Mouse (Mus musculus) MEL (cell line): ENCODE data around the gene Adam12.

Source experiments
- CTCF ChIP-seq, 3 experiments: IDR thresholded peaks in 2 of 3; conservative IDR thresholded peaks in 1 of 3; 2 replicates each; pipeline ENCODE4 v1.5.1; 2011 to 2012; ENCODE audit warnings: low read length in 3 of 3, low read depth in 2 of 3, mild to moderate bottlenecking in 2 of 3, improper control_type of control experiment in 1 of 3, inconsistent platforms in 1 of 3, mixed read lengths in 1 of 3, moderate library complexity in 1 of 3; ENCODE audit not compliant: control insufficient read depth in 1 of 3, insufficient read depth in 1 of 3, poor library complexity in 1 of 3, severe bottlenecking in 1 of 3
- EP300 ChIP-seq, 2 experiments: IDR thresholded peaks; 2 replicates each; pipeline ENCODE4 v1.6.1; 2011; ENCODE audit warnings: improper control_type of control experiment in 2 of 2, low read length in 2 of 2, low read depth in 1 of 2, mild to moderate bottlenecking in 1 of 2
- KAT2A ChIP-seq: conservative IDR thresholded peaks from 2 replicates; pipeline ENCODE4 v1.6.1; 2012; ENCODE audit warnings: low read depth, low read length, improper control_type of control experiment, inconsistent platforms
- NRF1 ChIP-seq: IDR thresholded peaks from 2 replicates; pipeline ENCODE4 v1.6.1; 2014; ENCODE audit warnings: low read depth, mild to moderate bottlenecking, inconsistent platforms, low read length, improper control_type of control experiment, moderate library complexity; ENCODE audit not compliant: poor library complexity, insufficient read depth, severe bottlenecking
- POLR2A ChIP-seq, 2 experiments: IDR thresholded peaks; 2 replicates each; pipeline ENCODE4 v1.6.1; 2011 to 2012; ENCODE audit warnings: low read length in 2 of 2, mild to moderate bottlenecking in 2 of 2, control low read depth in 1 of 2, improper control_type of control experiment in 1 of 2, low read depth in 1 of 2, moderate library complexity in 1 of 2; ENCODE audit not compliant: control insufficient read depth in 1 of 2, insufficient read depth in 1 of 2, poor library complexity in 1 of 2
- RCOR1 ChIP-seq: IDR thresholded peaks from 2 replicates; pipeline ENCODE4 v1.6.1; 2012; ENCODE audit warnings: low read depth, mild to moderate bottlenecking, inconsistent platforms, low read length, improper control_type of control experiment
- UBTF ChIP-seq: IDR thresholded peaks from 2 replicates; pipeline ENCODE4 v1.6.1; 2012; ENCODE audit warnings: low read depth, mild to moderate bottlenecking, inconsistent platforms, low read length, improper control_type of control experiment, moderate library complexity, borderline replicate concordance; ENCODE audit not compliant: insufficient read depth
- USF1 ChIP-seq: IDR thresholded peaks from 2 replicates; pipeline ENCODE4 v1.6.1; 2014; ENCODE audit warnings: low read depth, mild to moderate bottlenecking, inconsistent platforms, low read length, improper control_type of control experiment, moderate library complexity
- ZMIZ1 ChIP-seq: IDR thresholded peaks from 2 replicates; pipeline ENCODE4 v1.6.1; 2012; ENCODE audit warnings: low read depth, mild to moderate bottlenecking, inconsistent platforms, low read length, improper control_type of control experiment, moderate library complexity

GRCm38 (mm10) chr7:134150305-134150704, 81.6 kb downstream of the Adam12 start:
- no peak for TF ChIP-seq EP300 (IDR thresholded peaks at IDR 0.05; ENCODE audit: low read depth in 1 of 2, low read length in 2 of 2)
- TF ChIP-seq POLR2A (IDR thresholded peaks at IDR 0.05; ENCODE audit: control insufficient read depth in 1 of 2, insufficient read depth in 1 of 2, low read depth in 1 of 2, low read length in 2 of 2, poor library complexity in 1 of 2) = no peak
- no peak for TF ChIP-seq CTCF (IDR thresholded peaks at IDR 0.05 in 2 of 3, conservative IDR thresholded peaks at IDR 0.05 in 1 of 3; ENCODE audit: control insufficient read depth in 1 of 3, insufficient read depth in 1 of 3, low read depth in 2 of 3, low read length in 3 of 3, poor library complexity in 1 of 3, severe bottlenecking in 1 of 3)
- TF ChIP-seq USF1 = no peak
- TF ChIP-seq NRF1 = no peak
- no peak for TF ChIP-seq ZMIZ1
- no peak for TF ChIP-seq KAT2A
- no peak for TF ChIP-seq UBTF
- TF ChIP-seq RCOR1 = no peak
